Comparison of ENCODE assay signal across 14 mouse cellular contexts in genomic region chr1:89175355-89175754, GRCm38 (mm10).
DNase-seq lines count a peak whose midpoint lies in the region; ATAC-seq and TF ChIP-seq lines count a peak whose summit lies in the region.
"Had no signal": no experiment of that assay in that cellular context is flagged by ENCODE, and none has a peak within 500 bp of the region (broad histone marks: within the 10 kb centered on the region; RNA-seq: fewer than 3 reads in every experiment).

No protein-coding gene starts in this region.

- 47% methylated on average over 2 of the region's 2 CpGs for WGBS in heart, postnatal 0 days
- 52% methylated on average over 2 of the region's 2 CpGs for WGBS in heart, embryonic 10.5 days

- H3K9ac ChIP-seq in heart, postnatal 0 days (replicated peaks; ENCODE audit: low read depth, low read length), result no peak overlapping the region
- H3K9ac ChIP-seq: embryonic facial prominence, embryonic 13.5 days; heart, embryonic 15.5 days; stomach, embryonic 15.5 days had no signal

- H3K36me3 ChIP-seq in heart, postnatal 0 days (replicated peaks; ENCODE audit: control insufficient read depth, insufficient read depth, low read length), result no peaks in the 10 kb centered on the region
- H3K36me3 ChIP-seq in heart, embryonic 10.5 days, result no peaks in the 10 kb centered on the region
- H3K36me3 ChIP-seq: embryonic facial prominence, embryonic 13.5 days; heart, embryonic 15.5 days; stomach, embryonic 15.5 days had no signal

- H3K27me3 ChIP-seq in heart, postnatal 0 days (ENCODE audit: control insufficient read depth, insufficient read depth, low read length), result no peaks in the 10 kb centered on the region
- H3K27me3 ChIP-seq in heart, embryonic 10.5 days (ENCODE audit: insufficient read depth, poor library complexity, severe bottlenecking), result no peaks in the 10 kb centered on the region
- H3K27me3 ChIP-seq: embryonic facial prominence, embryonic 13.5 days; heart, embryonic 15.5 days; stomach, embryonic 15.5 days had no signal

- H3K27ac ChIP-seq in heart, postnatal 0 days (ENCODE audit: low read depth), result no peak overlapping the region
- H3K27ac ChIP-seq in heart, embryonic 10.5 days, result no peak overlapping the region
- no peak overlapping the region for H3K27ac ChIP-seq in cortical plate, adult 2 months (ENCODE audit: insufficient read depth, low read length)
- H3K27ac ChIP-seq: embryonic facial prominence, embryonic 13.5 days; heart, embryonic 15.5 days; stomach, embryonic 15.5 days had no signal

- TF ChIP-seq POLR2A in cortical plate, adult 2 months (IDR thresholded peaks at IDR 0.05; ENCODE audit: extremely low read depth, insufficient read depth, low read length), result no peak

- H3K9me3 ChIP-seq in heart, postnatal 0 days (replicated peaks; ENCODE audit: control insufficient read depth, low read length), result no peaks in the 10 kb centered on the region
- no peaks in the 10 kb centered on the region for H3K9me3 ChIP-seq in heart, embryonic 10.5 days
- H3K9me3 ChIP-seq: embryonic facial prominence, embryonic 13.5 days; heart, embryonic 15.5 days; stomach, embryonic 15.5 days had no signal

- no peak overlapping the region for H3K4me2 ChIP-seq in heart, postnatal 0 days (ENCODE audit: low read depth, low read length)
- H3K4me2 ChIP-seq: embryonic facial prominence, embryonic 13.5 days; heart, embryonic 15.5 days; stomach, embryonic 15.5 days had no signal

- no peak overlapping the region for H3K4me3 ChIP-seq in heart, postnatal 0 days (ENCODE audit: low read depth, low read length)
- no peak overlapping the region for H3K4me3 ChIP-seq in heart, embryonic 10.5 days
- H3K4me3 ChIP-seq in cortical plate, adult 2 months (ENCODE audit: insufficient read depth, low read length), result no peak overlapping the region
- H3K4me3 ChIP-seq: embryonic facial prominence, embryonic 13.5 days; heart, embryonic 15.5 days; stomach, embryonic 15.5 days had no signal

- TF ChIP-seq CTCF in heart, postnatal 0 days (IDR thresholded peaks at IDR 0.05; ENCODE audit: low read depth), result peak; percentile 42
- 0 out of 2 replicates have a peak, but pooled peaks have one; percentile 14 for TF ChIP-seq CTCF in cortical plate, adult 2 months (IDR thresholded peaks at IDR 0.05; ENCODE audit: extremely low read depth, insufficient read depth, low read length)

- TF ChIP-seq EP300 in heart, postnatal 0 days (IDR thresholded peaks at IDR 0.05; ENCODE audit: low read depth), result no peak

- H3K4me1 ChIP-seq in heart, postnatal 0 days (ENCODE audit: control insufficient read depth, insufficient read depth), result no peaks in the 10 kb centered on the region
- H3K4me1 ChIP-seq in heart, embryonic 10.5 days, result peaks cover 13% of the 10 kb centered on the region
- H3K4me1 ChIP-seq in cortical plate, adult 2 months (ENCODE audit: control insufficient read depth, insufficient read depth, low read length), result no peaks in the 10 kb centered on the region; the same call in 1 of the 2 replicates
- H3K4me1 ChIP-seq: embryonic facial prominence, embryonic 13.5 days; heart, embryonic 15.5 days; stomach, embryonic 15.5 days had no signal

- no peak for DNase-seq in heart, postnatal 0 days (ENCODE audit: low spot score)
- DNase-seq in heart, embryonic 10.5 days (ENCODE audit: low spot score), result no peak
- peak; percentile 21 for DNase-seq in thymus, postnatal 14 days
- DNase-seq in thymus, postnatal 0 days (ENCODE audit: low spot score), result no peak
- peak; percentile 55 for DNase-seq in thymus, postnatal 4 days
- DNase-seq in frontal cortex, postnatal 36 days (ENCODE audit: low spot score in 2 of 2), result no peak
- DNase-seq: cerebellum, adult 11 months; kidney, adult 18-20 months; layer of hippocampus, postnatal 36 days had no signal

- no peak for ATAC-seq in heart, postnatal 0 days (ENCODE audit: insufficient read depth, low read depth)
- ATAC-seq in monocyte, adult 5-6 weeks (replicated peaks; ENCODE audit: insufficient number of reproducible peaks, low FRiP score, low TSS enrichment, poor library complexity, severe bottlenecking), result no peak

Comparison
In these comparisons a context has a peak if more than half of its experiments do, and no peak if none do; other contexts are left out.
1. DNase-seq: peak in thymus, postnatal 14 days (single experiment) and thymus, postnatal 4 days (single experiment); none in heart, postnatal 0 days (single experiment), heart, embryonic 10.5 days (single experiment), thymus, postnatal 0 days (single experiment) and frontal cortex, postnatal 36 days (0 of 2).